Mouse (Mus musculus) adrenal gland (tissue): ENCODE results near the gene Fmo3.

Experiments used
- intact Hi-C: fragments of 180-260 bp; cut with DNase I; formaldehyde crosslinking; loops from one replicate; pipeline ENCODE4 v1.15.1; 2025
- long read RNA-seq, 2 experiments: library from polyadenylated mRNA; unstranded; transcript quantifications; one replicate each; pipeline ENCODE4 v2.0.0; 2020; ENCODE audit warnings: borderline replicate concordance in 1 of 2; ENCODE audit not compliant: insufficient replicate concordance in 1 of 2

The Fmo3 gene
- long read RNA-seq, experiment 1: 0 reads
- long read RNA-seq, experiment 2: 0 reads

DNA sequence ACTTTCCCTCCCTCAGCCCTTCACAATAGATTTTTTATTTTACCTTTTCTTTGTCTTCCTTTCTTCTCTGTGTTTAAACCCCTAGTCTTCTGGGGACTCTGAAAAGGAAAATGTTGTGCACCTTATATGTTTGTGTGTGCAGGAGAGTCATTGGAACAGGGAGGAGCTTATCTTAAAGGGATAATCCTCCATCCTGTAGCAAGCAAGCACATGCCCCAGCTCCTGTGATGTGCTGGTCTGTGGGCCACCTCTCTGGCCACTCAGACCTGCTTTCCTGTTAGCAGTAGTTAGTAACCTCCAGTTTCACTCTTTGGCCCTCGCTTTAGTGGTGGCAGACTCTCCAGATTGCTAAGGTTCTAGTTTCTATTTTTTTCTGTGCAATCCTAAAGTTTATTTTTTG lies at the start of gene Fmo3:
Fmo3 (minus strand) TSS at position 101 of the 400 bp plus-strand sequence.
- intact Hi-C loops: no loop called here

DNA sequence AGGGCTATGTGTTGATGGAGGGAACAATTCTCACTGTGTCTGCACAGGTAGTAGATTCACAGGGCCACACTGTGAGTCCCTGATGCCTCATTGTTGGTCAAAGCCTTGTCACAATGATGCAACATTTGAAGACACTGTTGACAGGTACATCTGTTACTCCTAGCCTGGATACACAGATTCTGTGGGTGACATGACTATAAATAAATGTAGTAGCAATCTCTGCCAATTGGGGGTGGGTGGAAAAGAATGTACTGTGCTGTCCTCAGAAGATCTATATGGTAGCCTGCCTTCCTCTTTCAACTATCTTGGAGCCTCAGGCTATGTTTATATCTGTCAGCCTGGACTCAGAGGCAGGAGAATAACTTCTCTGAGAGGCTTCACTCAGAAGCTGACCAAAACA lies 38.7 kb upstream of the Fmo3 start:
- intact Hi-C loops: no loop called here

DNA sequence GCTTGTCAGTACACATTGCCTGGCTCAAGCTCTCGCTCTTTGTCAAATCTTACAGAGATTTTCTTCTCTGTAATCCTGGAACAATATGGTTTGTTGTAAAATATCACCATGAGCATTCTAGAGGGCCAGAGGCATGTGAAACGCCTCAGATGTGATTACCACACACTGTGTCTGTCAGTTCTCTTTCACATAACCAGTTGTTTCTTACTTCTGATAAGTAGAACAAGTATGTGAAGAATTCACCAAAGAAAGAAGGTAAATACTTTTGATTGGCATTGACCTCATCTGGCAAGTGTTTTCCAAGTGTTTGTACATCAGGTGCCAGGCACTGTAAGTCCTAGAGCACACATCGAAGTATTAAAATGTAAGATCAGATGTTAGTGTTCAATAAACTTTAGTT lies 24.9 kb upstream of the Fmo3 start:
- intact Hi-C loops: no loop called here

DNA sequence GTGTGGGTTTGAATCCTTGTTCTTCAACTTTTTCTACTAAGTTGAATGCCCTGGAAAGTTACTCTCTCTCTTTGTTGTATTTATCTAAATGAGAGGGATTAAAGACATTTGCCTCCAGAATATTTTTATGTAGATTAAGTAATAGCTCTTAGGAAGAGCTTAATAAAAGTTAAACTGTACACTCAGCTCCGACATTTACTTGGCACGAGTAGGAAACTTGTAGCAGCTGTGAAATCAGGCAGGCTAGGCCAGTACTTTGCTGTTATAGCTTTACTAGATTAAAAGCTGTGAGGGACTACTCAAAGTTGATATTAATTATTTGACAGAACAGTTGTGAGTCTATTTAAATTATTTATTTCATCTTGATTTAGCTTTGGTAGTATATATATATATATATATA lies 19.2 kb upstream of the Fmo3 start:
- intact Hi-C loops: no loop called here

DNA sequence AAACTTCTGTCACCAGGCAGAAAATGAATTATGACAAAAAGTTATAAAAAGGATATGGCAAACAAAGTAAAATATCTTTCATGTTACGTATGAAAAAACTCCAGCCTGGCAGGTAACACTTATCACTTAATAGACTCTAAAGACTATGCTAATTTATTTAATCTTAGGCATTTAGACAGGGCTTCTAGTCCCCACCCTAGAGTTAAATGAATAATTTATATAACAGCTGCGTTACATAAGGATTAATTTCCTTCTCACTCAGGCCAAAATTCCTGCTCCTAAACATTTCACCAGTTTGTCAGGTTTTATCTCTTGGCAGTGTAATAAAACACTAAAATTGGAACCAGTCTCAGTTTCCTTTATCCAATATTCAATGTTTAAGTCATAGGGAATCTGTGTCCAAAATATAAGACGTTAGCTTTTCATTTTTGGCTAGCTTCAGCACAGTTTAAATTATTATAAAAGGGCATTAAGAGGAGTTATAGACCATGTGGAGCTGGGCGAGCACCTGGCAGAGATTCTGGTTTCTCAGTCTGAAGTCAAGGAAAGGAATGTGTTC lies 17.0 kb upstream of the Fmo3 start:
- intact Hi-C loops: no loop called here

DNA sequence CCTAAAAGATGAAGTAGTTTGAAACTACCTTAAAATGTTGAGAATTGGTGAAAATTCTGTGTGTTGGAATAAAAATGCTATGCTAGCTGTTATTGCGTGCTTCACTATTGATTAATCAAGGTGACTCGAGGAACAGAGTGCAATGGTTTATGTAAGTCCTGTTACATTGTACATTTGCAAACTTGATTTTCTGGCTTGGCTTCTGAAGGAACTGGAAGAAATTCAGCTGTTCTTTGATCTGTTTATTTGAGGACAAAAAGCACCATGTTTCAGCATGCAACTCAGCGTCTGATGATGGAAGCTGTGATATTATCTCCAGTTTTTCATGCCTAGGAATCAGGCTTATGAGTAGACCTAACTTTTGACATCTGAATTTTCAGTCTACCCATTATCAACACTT lies 3.2 kb upstream of the Fmo3 start:
- intact Hi-C loops: no loop called here

DNA sequence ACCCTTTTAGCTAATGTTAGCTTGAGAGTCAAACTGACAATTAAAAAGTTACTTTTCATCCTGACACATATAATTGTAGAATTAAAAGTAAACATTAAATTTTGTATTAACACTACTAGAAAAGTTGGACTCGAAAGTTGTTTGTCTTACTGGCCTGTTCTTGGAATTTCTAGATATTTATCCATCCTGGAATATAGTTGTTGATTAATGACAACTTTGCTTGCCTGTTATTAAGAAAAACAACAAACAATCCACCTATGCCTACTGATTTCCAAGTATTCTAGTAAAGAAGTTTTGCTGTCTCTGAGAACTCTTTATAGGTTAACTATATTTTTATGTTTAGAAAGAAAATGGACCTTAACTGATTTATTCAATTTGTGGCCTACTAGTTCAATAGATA lies 2.4 kb upstream of the Fmo3 start:
- intact Hi-C loops: no loop called here

DNA sequence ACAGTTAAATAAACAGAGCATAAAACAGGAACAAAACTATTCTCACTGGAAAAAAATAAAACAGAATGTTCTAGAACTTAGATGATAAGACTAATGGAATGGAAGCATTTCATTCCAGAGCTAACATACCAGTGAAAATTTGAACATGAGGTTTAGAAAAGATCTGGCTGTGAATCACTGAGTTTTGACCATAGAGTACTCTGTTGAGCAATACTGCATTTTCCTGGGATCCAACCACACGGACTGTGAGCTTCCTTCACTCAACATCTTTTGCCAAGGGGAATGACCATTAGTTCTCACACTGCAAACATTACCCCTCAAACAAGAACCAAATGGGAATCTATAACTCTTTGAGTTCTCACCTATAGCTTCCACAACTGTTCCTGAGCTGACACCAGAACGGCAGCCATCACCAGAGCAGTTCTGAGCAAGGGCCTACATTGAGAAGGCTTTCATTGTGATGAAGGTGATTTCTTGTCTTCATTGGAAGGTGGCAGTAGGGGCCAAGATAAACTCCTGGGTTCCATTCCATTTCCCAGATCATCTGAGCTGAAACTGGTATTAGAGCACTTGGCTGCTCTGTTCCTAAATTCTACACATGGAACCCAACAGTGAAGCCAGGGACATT lies 1.9 kb upstream of the Fmo3 start:
- intact Hi-C loops: no loop called here

DNA sequence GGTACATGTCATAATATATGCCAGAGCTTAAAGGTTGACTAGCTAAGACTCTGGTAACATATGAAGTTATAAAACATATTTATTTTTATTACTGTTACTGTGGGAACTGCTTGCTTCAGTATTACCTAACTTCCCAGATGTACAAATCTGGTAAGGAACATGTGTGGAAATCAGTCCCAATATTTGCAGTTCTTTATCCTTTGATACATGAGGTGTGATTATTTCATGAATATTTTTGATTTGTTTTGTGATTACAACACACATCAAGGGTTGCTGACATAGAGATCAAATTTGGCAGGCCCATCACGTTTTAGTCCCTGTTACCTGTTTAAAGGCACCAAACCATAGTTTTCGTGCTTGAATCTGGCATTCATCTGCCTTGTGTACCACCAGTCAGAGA lies 20.8 kb downstream of the Fmo3 start:
- intact Hi-C loops: no loop called here

DNA sequence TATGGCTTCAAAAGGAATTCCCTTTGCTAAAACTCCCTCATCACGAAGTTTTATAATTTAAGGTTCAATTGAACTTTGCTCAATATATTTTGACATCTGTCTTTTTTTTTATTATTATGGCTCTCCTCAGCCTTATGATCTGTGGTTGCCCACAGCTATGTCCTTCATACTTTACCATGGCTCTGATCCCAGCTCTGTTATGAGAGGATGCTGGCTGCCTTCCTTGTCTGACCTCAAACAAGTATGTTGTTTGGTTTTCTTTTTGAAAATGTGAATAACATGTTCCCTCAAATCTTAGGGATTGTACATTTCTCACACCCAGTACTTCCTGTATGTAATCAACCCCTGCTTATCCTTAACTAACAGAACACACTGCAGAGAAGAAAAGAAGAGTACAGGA lies 26.9 kb downstream of the Fmo3 start:
- intact Hi-C loops: no loop called here

DNA sequence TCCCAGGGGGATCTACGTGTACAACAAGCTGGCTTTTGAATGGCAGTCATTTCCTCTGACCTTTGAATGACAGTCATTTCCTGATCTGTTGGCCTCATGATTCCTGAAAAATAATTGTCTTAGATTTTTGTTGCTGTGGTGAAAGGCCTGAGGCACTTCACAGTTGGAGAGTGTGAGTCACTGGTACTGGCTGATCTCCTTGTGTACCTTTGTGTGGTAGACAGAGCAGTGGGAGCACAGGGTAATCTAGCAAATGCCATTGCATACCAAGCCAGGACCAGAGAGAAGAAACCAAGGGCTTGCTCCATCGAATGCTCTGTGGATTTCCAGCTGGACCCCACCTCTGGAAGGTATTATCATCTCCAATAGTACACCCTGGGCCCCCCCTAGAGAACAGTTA lies 31.2 kb downstream of the Fmo3 start:
- intact Hi-C loops: no loop called here

DNA sequence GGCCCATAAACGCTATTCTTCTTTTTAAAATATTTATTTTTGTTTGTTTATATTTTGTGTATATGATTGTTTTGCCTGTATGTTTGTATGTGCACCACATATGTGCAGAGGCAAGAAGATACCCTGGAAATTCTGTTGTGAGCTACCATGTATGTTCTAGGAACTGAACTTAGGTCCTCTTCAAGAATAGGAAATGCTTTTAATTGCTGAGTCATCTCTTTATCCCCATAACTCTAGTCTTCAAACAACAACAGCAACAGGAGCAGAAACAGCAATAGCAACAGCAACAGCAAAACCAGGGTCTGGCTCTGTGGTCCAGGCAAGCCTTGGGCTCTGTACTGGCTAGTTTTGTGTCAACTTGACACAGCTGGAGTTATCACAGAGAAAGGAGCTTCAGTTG lies 34.6 kb downstream of the Fmo3 start:
- intact Hi-C loops: no loop called here

DNA sequence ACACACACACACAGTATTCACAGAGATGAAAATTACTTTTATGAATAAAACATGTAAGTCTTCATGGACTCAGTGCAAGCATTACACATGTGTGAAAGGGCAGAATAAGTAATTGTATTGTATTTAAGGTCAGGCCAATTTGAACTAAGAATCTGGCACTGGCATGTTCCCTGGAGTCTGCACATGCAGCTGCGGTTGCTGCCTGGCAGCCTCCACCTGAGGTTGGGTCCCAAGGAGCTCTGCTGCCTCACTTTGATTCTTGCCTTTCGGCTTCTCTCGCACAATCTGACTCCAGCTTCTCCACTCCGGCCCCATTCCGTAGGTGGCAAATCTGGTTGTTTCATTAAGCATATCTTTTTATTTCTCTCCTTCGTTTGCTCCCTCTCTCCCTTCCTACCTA lies 36.4 kb downstream of the Fmo3 start:
- intact Hi-C loops: no loop called here

DNA sequence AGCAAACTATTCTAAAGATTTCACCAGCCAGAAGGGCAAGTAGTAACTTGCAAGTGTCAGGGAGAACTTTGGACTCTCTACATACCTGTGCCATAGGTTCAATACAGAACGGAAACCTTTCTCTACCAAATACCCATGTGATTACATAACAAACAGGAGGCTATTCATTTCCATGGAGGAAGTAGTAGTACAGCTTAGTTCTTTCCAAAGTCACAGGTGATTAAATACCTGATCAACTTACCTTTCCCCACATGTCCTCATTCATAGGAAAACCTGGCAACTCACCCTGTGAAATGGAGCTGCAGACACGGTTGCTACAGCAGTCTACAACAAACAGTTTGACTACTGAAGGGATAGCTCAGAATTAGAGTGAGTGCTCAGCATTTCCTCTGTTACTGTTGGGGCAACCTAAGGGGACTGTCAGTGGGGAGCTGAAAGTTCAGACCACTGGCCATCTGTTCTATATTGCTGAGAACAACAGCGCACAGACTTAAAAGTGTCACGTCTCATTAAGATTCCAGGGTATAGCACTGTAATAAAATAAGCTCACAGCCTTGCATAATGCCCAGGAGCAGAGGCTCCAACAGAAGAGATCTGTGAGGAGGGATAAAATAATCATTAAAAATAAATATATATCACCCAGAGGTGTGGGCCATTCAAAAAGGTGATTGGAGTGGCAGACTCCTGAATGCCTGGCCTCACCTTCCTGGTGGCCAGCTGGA lies 37.3 kb downstream of the Fmo3 start:
- intact Hi-C loops: no loop called here

DNA sequence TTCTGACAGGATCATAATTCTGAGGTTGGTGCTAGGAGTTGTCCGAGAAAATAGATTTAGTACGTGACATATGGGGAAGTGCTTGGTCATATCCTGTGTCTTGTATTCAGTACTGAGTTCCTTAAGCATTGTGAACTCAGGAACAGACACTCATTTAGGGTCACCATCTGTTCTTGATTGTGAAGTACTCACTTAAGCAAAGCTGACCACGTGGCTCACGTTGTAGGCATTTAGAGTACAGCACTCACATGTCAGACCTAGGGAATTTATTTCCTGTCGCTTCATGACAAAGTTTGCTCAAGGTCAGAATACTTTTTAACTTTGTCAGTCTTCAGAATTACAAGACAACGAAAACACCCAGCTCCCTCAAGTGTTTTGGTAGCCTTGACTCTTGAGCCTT lies 40.6 kb downstream of the Fmo3 start:
- intact Hi-C loops: no loop called here

DNA sequence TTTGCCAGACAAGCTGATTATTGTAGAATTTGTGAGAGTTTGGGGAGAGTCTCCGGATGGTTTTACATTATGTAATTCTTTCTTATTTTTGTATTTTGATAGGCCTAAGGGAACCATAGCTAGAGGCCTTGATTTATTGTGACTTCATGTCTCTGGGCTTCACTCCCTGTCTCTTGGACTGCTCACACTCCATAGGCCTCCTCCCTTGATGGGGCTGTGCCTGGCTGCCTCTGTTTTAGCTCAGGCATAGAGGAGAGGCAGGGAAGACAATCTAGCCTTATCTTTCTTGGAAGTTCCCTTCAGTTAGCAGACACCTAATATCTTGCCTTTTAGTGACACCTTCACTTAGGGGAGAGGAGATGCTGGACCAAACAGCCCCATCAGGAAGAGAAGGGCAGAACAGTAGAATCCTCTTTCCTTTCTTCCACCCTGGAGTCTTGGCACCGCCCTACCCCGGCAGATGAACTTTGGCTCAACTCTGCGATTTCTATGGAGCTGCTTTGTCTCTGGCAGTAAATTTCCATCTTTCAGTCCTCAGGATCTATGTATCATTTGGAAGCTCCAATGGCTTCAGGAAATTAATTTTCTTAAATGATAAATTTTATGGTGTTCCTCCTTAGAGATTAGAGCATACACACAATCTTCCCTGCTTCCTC lies 45.5 kb downstream of the Fmo3 start:
- intact Hi-C loops: no loop called here

DNA sequence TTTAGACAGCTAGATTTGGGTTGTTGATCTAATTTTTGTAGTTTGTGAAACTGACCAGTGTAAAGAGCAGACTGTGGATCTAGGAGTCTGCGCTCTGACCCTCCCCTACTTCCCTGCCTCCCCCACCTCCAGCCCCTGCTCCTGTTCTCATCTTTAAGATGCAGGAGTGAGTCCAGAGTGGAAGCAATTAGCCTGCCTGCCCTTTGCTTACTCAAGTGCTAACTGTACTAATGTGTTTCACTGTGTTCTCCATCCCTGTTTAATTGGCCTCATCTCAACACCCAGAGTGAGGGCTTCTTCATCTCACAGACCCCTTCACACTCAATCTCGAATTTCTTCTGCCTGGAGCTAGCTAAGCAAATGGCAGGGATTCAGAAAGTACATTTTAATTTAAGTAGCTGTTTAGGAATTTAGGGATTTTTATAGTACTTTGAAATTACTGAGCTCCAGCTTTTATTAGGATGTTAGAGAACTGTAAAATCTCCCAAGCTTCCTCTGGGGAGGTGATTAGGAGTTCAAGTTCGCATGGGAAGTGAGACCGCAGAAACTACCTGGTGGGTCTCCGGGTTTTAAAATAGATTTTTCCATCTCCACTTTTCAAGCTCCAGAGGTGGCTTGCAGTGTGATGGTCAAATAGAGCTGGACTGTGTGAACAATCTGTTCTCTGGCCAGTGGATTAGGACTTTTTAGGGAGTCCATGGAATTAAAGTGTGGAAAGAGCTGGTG lies 46.2 kb downstream of the Fmo3 start:
- intact Hi-C loops: no loop called here

DNA sequence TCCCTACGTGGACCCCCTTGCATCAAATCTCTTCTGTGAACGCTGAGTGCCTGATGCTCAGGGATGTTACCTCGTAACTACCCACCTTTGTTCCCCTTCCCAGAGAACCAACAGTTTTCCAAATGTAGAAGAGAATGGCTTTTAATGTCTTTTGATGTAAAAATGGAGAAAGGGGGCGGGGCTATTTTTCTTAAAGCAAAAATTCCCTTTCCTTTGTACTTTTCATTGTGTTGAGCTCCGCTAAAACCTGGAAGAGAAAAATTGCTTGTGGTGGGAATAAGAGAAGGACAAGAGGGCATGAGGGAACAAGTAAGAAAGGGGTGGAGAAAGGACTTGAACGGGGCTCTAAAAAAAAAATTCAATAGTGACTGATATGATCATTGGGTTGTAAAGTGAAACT lies 46.9 kb downstream of the Fmo3 start, which contains the start of gene Fmo6:
Fmo6 (minus strand) TSS at position 101 of the 400 bp plus-strand sequence.
- intact Hi-C loops: no loop called here

DNA sequence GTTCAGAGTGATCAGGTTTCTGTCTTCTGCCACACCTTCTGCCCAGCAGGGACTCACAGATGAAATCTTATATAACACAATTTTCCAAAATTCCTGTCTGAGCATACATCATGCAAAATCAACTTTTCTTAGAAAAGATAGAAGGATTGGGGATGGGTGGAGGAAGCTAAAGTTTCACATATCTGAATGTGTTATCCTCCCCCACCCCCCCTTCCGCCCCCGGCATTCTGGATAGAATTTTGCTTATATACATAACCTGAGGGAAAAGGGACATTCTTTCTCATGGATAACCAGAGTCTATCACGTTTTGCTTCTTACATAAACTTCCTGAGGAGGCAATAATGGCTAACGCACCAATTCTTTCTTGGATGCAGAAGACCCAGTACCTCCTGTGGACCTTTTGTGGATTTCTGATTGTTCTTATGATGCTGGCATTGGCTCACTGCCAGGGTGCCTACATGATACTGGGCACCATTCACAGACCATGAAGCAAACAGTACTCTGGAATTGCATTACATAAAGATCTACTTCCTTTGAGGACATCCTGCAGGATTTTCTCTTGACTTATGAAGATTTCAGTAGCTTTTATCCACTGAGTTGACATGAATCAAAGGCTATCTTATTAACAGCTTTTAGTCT lies 49.8 kb downstream of the Fmo3 start:
- intact Hi-C loops: no loop called here

DNA sequence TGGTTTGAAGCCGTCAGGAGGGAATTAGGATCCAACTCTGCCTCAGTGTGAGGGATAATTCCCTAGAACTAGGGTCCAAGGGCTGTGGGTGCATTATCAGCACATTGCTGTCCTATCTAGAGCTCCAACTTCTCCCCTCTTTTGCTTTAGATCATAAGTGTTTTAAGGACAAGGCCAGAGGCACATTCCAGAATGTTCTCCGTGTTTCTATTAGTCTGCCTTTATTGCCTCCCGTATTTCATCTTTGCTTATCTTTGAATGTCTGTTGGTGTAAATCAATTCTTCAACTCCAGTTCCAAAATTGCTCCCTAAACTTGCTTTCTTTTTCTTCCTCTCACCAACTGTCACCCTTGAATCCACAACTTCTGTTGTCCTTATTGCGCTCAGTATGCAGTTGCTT lies 51.9 kb downstream of the Fmo3 start:
- intact Hi-C loops: no loop called here

DNA sequence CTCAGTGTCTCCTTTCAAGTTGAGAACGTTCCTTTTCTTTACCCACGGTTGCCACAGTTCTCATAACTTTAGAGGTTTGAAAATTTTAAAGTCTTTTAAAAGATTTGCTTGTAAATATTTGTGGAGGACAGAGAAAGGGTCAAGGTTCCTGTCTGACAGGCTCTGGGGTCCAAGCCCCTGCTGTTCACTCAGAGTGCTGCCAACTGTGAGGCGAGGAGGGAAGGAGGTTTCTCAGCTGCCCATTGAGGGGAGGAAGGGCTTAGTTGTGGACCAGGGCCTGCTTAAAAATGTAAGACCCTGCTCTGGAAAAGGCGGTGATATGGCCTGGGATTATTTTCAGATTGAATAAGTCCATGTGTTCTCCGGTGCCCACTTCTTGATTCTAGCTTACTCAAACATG lies 52.4 kb downstream of the Fmo3 start:
- intact Hi-C loops: no loop called here
